ENCODE assay signal across 15 mouse cellular contexts in genomic region chr1:43939310-43939709, GRCm38 (mm10).
"Had no signal": no experiment of that assay in that cellular context is flagged by ENCODE, and none has a peak within 500 bp of the region (broad histone marks: within the 10 kb centered on the region; RNA-seq: fewer than 3 reads in every experiment).

No protein-coding gene starts in this region.

- H3K27me3 ChIP-seq: limb, embryonic 13.5 days; liver, embryonic 15.5 days; midbrain, embryonic 13.5 days; neural tube, embryonic 15.5 days; stomach, embryonic 15.5 days had no signal

- ATAC-seq: midbrain, embryonic 13.5 days had no signal

- H3K9me3 ChIP-seq: limb, embryonic 13.5 days; liver, embryonic 15.5 days; midbrain, embryonic 13.5 days; neural tube, embryonic 15.5 days; stomach, embryonic 15.5 days had no signal

- DNase-seq: kidney, adult 9 months; kidney, postnatal 36 days; layer of hippocampus, adult 9-11 months; layer of hippocampus, postnatal 36 days; lung, embryonic 14.5 days; lung, postnatal 10 days; right cerebral cortex, postnatal 14 days; thymus, adult 2 months; thymus, postnatal 25 days had no signal

- H3K4me3 ChIP-seq: limb, embryonic 13.5 days; liver, embryonic 15.5 days; midbrain, embryonic 13.5 days; myocyte; neural tube, embryonic 15.5 days; stomach, embryonic 15.5 days had no signal
